Mouse (Mus musculus): ENCODE measurements around the gene Entpd2.
A peak's percentile ranks its signal among the peaks of the same experiment; 100 is the strongest.

DNA sequence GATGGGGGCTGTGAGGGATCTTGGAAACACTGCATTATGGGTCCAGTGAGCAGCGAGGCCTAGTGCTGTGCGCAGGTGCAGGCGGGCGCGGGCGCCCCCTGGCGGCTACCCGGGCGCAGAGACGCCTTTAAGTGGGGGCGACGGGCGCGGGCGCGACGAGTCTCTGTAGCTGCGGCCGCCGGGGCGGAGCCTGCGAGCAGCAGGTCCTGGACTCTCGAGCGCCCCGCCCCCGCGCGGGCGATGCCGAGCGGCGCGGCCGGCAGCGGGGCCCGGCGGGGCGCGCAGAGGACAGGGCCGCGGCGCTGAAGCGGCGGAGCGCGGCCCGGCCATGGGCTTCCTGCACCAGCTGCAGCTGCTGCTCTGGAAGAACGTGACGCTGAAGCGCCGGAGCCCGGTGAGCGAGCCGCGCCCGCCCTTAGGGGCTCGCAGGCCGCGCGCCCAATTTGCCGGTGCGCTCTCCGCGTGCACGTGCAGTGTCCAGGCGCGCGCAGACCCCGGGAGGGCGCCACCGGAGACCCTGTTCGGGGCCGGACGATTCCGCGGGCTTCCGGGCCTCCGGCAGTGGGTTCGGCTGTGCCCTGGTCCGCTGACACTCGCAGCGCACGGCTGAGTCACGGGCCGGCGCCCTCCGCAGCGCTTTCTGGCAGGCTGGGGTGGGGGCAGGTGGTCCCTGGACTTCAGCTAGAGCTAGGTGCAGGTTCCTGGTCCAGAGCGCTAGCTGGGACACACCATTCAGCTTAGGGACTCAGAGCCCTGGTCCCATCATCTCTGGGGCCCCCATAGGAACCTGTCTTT, 33.0 kb downstream of the Entpd2 start, which contains the start of gene Abca2:
- TF ChIP-seq CTCF (IDR thresholded peaks at IDR 0.05; ENCODE audit: control insufficient read depth, insufficient read depth, insufficient replicate concordance, low read depth, low read length) = peak; percentile 92
- peak; percentile 9; the same call in 1 of the 2 replicates for TF ChIP-seq POLR2A (IDR thresholded peaks at IDR 0.05; ENCODE audit: control insufficient read depth, low read depth, low read length)
